Mouse (Mus musculus): Measurements from ENCODE around the gene Ppp4r1. TPM values are rescaled to one million over a fixed set of nuclear protein-coding genes. Genes with fewer than 3 reads are reported as not detected.

The Ppp4r1 gene
- total and polyA plus RNA-seq, 3 experiments, result 12.9 to 17.1 (median 13.6) TPM

DNA sequence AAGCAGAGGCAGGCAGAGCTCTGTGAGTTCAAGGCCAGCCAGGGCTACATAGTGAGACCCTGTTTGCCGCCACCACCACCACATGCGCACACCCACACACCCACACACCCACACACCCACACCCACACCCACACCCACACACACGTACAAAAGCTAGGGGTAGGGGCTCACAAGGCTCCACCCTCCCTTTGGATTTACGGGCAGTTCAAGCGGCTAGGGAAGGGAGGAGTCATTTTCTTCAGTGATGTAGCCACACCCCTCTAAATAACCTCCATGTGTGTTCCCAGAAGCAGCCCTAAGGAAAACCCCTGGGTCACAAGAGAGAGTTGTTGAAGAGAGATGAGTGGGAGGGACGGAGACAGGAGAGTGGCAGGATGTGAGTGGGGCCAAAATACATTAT lies 94.7 kb downstream of the Ppp4r1 start:
- in situ Hi-C loops (cut with MboI; ENCODE audit: low pct_ligation_motif_present, low pct_unique_long_range_greater_than_20kb, low sequenced_read_pairs), result no loop called here
- dilution Hi-C loops (cut with MboI; ENCODE audit: extremely low pct_ligation_motif_present, extremely low pct_unique_long_range_greater_than_20kb, low sequenced_read_pairs), result no loop called here

DNA sequence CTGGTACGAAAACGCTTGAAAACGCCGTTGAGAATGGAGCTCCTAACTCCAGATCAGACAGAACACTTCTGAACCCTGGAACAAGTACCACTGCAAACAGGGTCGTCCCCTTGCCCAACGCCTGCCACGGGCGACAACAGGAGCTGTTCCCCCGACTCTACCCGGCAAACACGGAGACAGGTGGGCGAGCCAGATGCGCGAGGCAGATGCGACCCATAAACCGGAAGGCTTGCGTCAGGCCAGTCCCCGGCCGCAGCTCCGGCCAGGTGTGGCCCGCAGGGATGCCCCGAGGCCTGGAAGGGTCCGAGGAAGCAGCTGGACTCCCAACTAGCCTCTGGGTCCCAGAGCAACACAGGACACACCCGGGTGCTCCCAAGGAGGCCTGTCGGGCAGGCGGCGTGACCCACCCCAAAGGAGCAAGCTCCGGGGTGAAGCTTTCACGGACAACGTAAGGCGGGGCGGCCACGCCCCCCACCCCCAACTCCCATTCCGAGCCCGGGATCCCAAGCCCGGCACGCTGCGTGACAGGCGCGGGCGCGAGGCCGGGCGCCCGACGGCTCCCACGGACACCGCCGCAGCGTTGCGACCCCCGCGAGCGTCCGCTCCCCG lies 101.8 kb downstream of the Ppp4r1 start:
- Histone ChIP-seq H3K27ac (ENCODE audit: insufficient read depth, low read depth) (no peak overlapping the region), H3K4me3 (replicated peaks in 1 of 3; ENCODE audit: low read depth in 2 of 3, low read length in 2 of 3, poor library complexity in 1 of 3) (peak overlapping the region; percentile 78 to 99 (median 97)), H3K4me1 (ENCODE audit: control insufficient read depth in 1 of 2, insufficient read depth in 2 of 2) (peaks cover 0 to 17% of the 10 kb centered on the region in 2 experiments; a peak in 2 of 4 replicates), H3K79me2 (replicated peaks; ENCODE audit: control insufficient read depth, extremely low read depth, insufficient read depth, poor library complexity, severe bottlenecking) (peaks cover 7% of the 10 kb centered on the region; the same call in 1 of the 2 replicates), H3K4me2 (ENCODE audit: insufficient read depth, low read depth, poor library complexity, severe bottlenecking) (peak overlapping the region; percentile 44), H3K9me3 (replicated peaks; ENCODE audit: low read length) (no peaks in the 10 kb centered on the region), H3K36me3 (replicated peaks in 1 of 2; ENCODE audit: control insufficient read depth in 1 of 2, insufficient read depth in 1 of 2, low read length in 1 of 2) (peaks cover 0 to 3% of the 10 kb centered on the region in 2 experiments), H3K27me3 (replicated peaks) (no peaks in the 10 kb centered on the region), H3K9ac (ENCODE audit: insufficient read depth, low read depth) (peak overlapping the region; percentile 85)
- DNase-seq (ENCODE audit: extremely low read depth), result peak; percentile 22
- dilution Hi-C loops (cut with MboI; ENCODE audit: extremely low pct_ligation_motif_present, extremely low pct_unique_long_range_greater_than_20kb, low sequenced_read_pairs), result no loop called here
- peak; percentile 27; the same call in 1 of the 2 replicates for TF ChIP-seq MAX (IDR thresholded peaks at IDR 0.05; ENCODE audit: low read length)
- TF ChIP-seq MXI1 (IDR thresholded peaks at IDR 0.05; ENCODE audit: low read depth, low read length), result peak; percentile 57; the same call in 1 of the 2 replicates
- TF ChIP-seq CHD1 (IDR thresholded peaks at IDR 0.05; ENCODE audit: low read depth, low read length), result no peak
- TF ChIP-seq BHLHE40 (IDR thresholded peaks at IDR 0.05; ENCODE audit: low read depth, low read length), result no peak
- no peak for TF ChIP-seq UBTF (IDR thresholded peaks at IDR 0.05; ENCODE audit: low read depth, low read length)
- peak; percentile 77; the same call in 1 of the 2 replicates for TF ChIP-seq TCF12 (IDR thresholded peaks at IDR 0.05; ENCODE audit: low read depth, low read length)
- no peak for TF ChIP-seq USF2 (conservative IDR thresholded peaks at IDR 0.05; ENCODE audit: low read depth, low read length)
- in situ Hi-C loops (cut with MboI; ENCODE audit: low pct_ligation_motif_present, low pct_unique_long_range_greater_than_20kb, low sequenced_read_pairs), result loop anchor here (10.0 kb wide), 1 partner anchor 231 kb away; the partner anchor contains the start of gene Washc1

More for the DNA sequence above, 94.7 kb downstream of the Ppp4r1 start:
- Histone ChIP-seq H3K9me3 (replicated peaks; ENCODE audit: low read length) (no peaks in the 10 kb centered on the region), H3K27me3 (replicated peaks) (no peaks in the 10 kb centered on the region), H3K4me1 (ENCODE audit: control insufficient read depth in 1 of 2, insufficient read depth in 2 of 2) (peaks cover 11 to 32% of the 10 kb centered on the region in 2 experiments), H3K79me2 (replicated peaks; ENCODE audit: control insufficient read depth, extremely low read depth, insufficient read depth, poor library complexity, severe bottlenecking) (peaks cover under 1% of the 10 kb centered on the region; the same call in 1 of the 2 replicates), H3K4me2 (ENCODE audit: insufficient read depth, low read depth, poor library complexity, severe bottlenecking) (no peak overlapping the region), H3K9ac (ENCODE audit: insufficient read depth, low read depth) (no peak overlapping the region), H3K4me3 (replicated peaks in 1 of 3; ENCODE audit: low read depth in 2 of 3, low read length in 2 of 3, poor library complexity in 1 of 3) (no peak overlapping the region), H3K27ac (ENCODE audit: insufficient read depth, low read depth) (no peak overlapping the region), H3K36me3 (replicated peaks in 1 of 2; ENCODE audit: control insufficient read depth in 1 of 2, insufficient read depth in 1 of 2, low read length in 1 of 2) (peaks cover 0 to 20% of the 10 kb centered on the region in 2 experiments)
- TF ChIP-seq EP300 (IDR thresholded peaks at IDR 0.05; ENCODE audit: low read length) (no peak), IRF4 (IDR thresholded peaks at IDR 0.05; ENCODE audit: low read depth, low read length) (no peak)
- no peak for DNase-seq (ENCODE audit: extremely low read depth)

DNA sequence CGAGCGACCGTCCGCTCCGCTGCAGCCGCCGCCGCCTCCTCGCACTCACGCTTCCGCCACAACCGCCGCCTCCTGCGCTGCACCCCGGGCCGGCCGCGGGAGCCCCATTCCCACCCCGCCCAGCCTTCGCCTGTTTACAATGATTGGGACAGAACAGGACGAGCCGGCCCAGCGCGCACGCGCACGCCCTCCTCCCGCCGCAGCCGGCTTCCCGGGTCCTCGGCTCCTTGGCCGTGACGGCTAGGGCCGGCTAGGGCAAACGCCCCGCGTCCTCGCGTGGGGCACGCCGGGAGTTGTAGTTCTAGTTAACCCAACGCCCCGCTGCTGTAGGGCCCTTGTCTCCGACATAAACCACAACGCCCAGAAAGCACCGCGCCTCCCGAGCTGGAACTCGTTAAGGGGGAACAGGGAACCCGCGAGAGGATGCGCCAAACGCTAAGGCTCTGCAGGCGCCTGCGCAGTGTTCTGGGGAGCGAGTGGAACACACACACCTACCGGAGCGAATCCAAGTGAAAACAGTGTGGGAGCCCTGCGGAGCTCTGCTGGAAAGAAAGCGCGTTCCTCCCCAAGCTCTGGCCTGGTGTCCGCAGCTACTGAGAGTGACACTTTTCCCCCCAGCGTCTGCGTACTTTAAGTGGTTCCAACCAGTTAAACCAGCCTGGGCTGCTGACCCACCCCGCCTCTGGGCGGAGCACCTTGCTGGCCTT lies 102.5 kb downstream of the Ppp4r1 start:
- no peaks in the 10 kb centered on the region for H3K9me3 ChIP-seq (replicated peaks; ENCODE audit: low read length)
- in situ Hi-C loops (cut with MboI; ENCODE audit: low pct_ligation_motif_present, low pct_unique_long_range_greater_than_20kb, low sequenced_read_pairs), result loop anchor here (10.0 kb wide), 1 partner anchor 230 kb away; the partner anchor contains the start of gene Washc1
- peaks cover 0 to 17% of the 10 kb centered on the region in 2 experiments; a peak in 2 of 4 replicates for H3K4me1 ChIP-seq (ENCODE audit: control insufficient read depth in 1 of 2, insufficient read depth in 2 of 2)
- TF ChIP-seq MAZ (IDR thresholded peaks at IDR 0.05; ENCODE audit: low read depth, low read length) (peak; percentile 77; the same call in 1 of the 2 replicates), TCF12 (IDR thresholded peaks at IDR 0.05; ENCODE audit: low read depth, low read length) (peak; percentile 72), MAX (IDR thresholded peaks at IDR 0.05; ENCODE audit: low read length) (peak; percentile 70; the same call in 1 of the 2 replicates), MXI1 (IDR thresholded peaks at IDR 0.05; ENCODE audit: low read depth, low read length) (peak; percentile 81), SIN3A (IDR thresholded peaks at IDR 0.05; ENCODE audit: low read length) (peak; percentile 58; the same call in 1 of the 2 replicates), MYC (IDR thresholded peaks at IDR 0.05; ENCODE audit: low read depth, low read length) (0 out of 2 replicates have a peak, but pooled peaks have one; percentile 34), TBP (conservative IDR thresholded peaks at IDR 0.05; ENCODE audit: low read depth, low read length) (0 out of 2 replicates have a peak, but pooled peaks have one; percentile 43), ZC3H11A (IDR thresholded peaks at IDR 0.05; ENCODE audit: low read depth, low read length) (no peak), HCFC1 (IDR thresholded peaks at IDR 0.05; ENCODE audit: low read depth, low read length) (peak; percentile 99), JUND (conservative IDR thresholded peaks at IDR 0.05; ENCODE audit: low read depth, low read length) (no peak), ZMIZ1 (IDR thresholded peaks at IDR 0.05; ENCODE audit: low read depth, low read length) (peak; percentile 69; the same call in 1 of the 2 replicates), NRF1 (IDR thresholded peaks at IDR 0.05; ENCODE audit: low read depth, low read length) (peak; percentile 88), E2F4 (IDR thresholded peaks at IDR 0.05; ENCODE audit: insufficient replicate concordance, low read depth, low read length) (peak; percentile 70; the same call in 1 of the 2 replicates), BHLHE40 (IDR thresholded peaks at IDR 0.05; ENCODE audit: low read depth, low read length) (no peak), CHD2 (IDR thresholded peaks at IDR 0.05; ENCODE audit: low read length) (peak; percentile 99), MEF2A (IDR thresholded peaks at IDR 0.05; ENCODE audit: borderline replicate concordance, low read depth, low read length) (peak; percentile 61)

More for the DNA sequence above, 102.5 kb downstream of the Ppp4r1 start:
- H3K4me2 ChIP-seq (ENCODE audit: insufficient read depth, low read depth, poor library complexity, severe bottlenecking), result peak overlapping the region; percentile 96; the same call in 1 of the 2 replicates
- peak; percentile 98 for DNase-seq (ENCODE audit: extremely low read depth)
- peak overlapping the region; percentile 85 for H3K9ac ChIP-seq (ENCODE audit: insufficient read depth, low read depth)
- peak overlapping the region; percentile 78 to 99 (median 97) for H3K4me3 ChIP-seq (replicated peaks in 1 of 3; ENCODE audit: low read depth in 2 of 3, low read length in 2 of 3, poor library complexity in 1 of 3)
- H3K36me3 ChIP-seq (replicated peaks in 1 of 2; ENCODE audit: control insufficient read depth in 1 of 2, insufficient read depth in 1 of 2, low read length in 1 of 2), result no peaks in the 10 kb centered on the region
- H3K27ac ChIP-seq (ENCODE audit: insufficient read depth, low read depth), result peak overlapping the region; percentile 24; the same call in 1 of the 2 replicates
- H3K79me2 ChIP-seq (replicated peaks; ENCODE audit: control insufficient read depth, extremely low read depth, insufficient read depth, poor library complexity, severe bottlenecking), result peaks cover 7% of the 10 kb centered on the region; the same call in 1 of the 2 replicates
- dilution Hi-C loops (cut with MboI; ENCODE audit: extremely low pct_ligation_motif_present, extremely low pct_unique_long_range_greater_than_20kb, low sequenced_read_pairs), result no loop called here
- no peaks in the 10 kb centered on the region for H3K27me3 ChIP-seq (replicated peaks)
